Mouse (Mus musculus) ES-Bruce4 (cell line): ENCODE measurements around the gene Miga2. TPM values are rescaled to one million over a fixed set of nuclear protein-coding genes. Genes with fewer than 3 reads are reported as not detected.

Source experiments
- H3K27ac ChIP-seq: 2 replicates; pipeline ENCODE4 v1.5.1; 2012; ENCODE audit warnings: low read length, inconsistent platforms; ENCODE audit not compliant: insufficient read depth
- H3K27me3 ChIP-seq: 2 replicates; pipeline ENCODE4 v1.6.1; 2012; ENCODE audit warnings: mild to moderate bottlenecking, low read length, inconsistent platforms; ENCODE audit not compliant: control insufficient read depth, poor library complexity, insufficient read depth, severe bottlenecking
- H3K36me3 ChIP-seq: 2 replicates; pipeline ENCODE4 v1.6.1; 2012; ENCODE audit warnings: inconsistent platforms, mild to moderate bottlenecking, low read length, moderate library complexity; ENCODE audit not compliant: control insufficient read depth, poor library complexity, insufficient read depth, severe bottlenecking
- H3K4me1 ChIP-seq: one replicate; pipeline ENCODE4 v1.8.1; 2011; ENCODE audit warnings: low read length; ENCODE audit not compliant: control insufficient read depth, insufficient read depth
- H3K4me3 ChIP-seq: 2 replicates; pipeline ENCODE4 v1.5.1; 2011; ENCODE audit warnings: low read depth, mild to moderate bottlenecking, low read length
- H3K9ac ChIP-seq: 2 replicates; pipeline ENCODE4 v1.6.1; 2012; ENCODE audit warnings: low read depth, mild to moderate bottlenecking, inconsistent platforms; ENCODE audit not compliant: poor library complexity, severe bottlenecking
- H3K9me3 ChIP-seq: replicated peaks from 2 replicates; pipeline ENCODE4 v1.6.1; 2012; ENCODE audit warnings: mild to moderate bottlenecking, low read length, inconsistent platforms; ENCODE audit not compliant: control insufficient read depth, poor library complexity, insufficient read depth, severe bottlenecking
- CTCF ChIP-seq: IDR thresholded peaks from one replicate; pipeline ENCODE4 v1.8.1; 2011; ENCODE audit warnings: low read depth, low read length
- EP300 ChIP-seq: IDR thresholded peaks from 2 replicates; pipeline ENCODE4 v1.6.1; 2011; ENCODE audit warnings: low read depth, low read length; ENCODE audit not compliant: insufficient read depth
- POLR2A ChIP-seq: IDR thresholded peaks from one replicate; pipeline ENCODE4 v1.8.1; 2011; ENCODE audit warnings: low read length; ENCODE audit not compliant: insufficient read depth
- polyA plus RNA-seq: library from polyadenylated mRNA; stranded (reverse); fragments of >200 nt; gene quantifications from 2 replicates; pipeline ENCODE4 v1.2.4, GENCODE M21; 2011; ENCODE audit warnings: low read depth; ENCODE audit not compliant: missing spikeins, insufficient read depth, insufficient read length

The Miga2 gene
- polyA plus RNA-seq, 1 experiment: 18.6 TPM

DNA sequence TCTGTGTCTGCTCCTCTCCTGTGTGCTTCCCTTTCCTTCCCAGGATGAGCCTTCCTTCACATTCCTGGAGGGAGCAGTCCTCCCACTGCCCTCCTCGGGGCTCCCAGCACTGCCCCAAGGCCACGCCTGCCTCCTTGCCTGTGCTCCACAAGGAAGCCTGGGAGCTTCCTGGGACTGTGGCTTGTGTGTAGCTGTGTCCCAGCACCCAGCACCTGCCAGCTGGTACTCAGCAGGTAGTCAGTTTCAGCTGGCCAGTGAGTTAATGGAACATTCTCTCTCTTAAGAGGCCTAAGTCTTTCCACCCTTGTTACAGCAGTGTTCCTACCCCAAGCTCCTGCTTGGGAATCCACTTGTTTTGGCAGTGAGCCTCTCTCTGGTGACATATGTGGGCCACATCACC is 38.8 kb downstream of the Miga2 start:
- Histone ChIP-seq H3K36me3 (no peaks in the 10 kb centered on the region), H3K27ac (no peak overlapping the region)

DNA sequence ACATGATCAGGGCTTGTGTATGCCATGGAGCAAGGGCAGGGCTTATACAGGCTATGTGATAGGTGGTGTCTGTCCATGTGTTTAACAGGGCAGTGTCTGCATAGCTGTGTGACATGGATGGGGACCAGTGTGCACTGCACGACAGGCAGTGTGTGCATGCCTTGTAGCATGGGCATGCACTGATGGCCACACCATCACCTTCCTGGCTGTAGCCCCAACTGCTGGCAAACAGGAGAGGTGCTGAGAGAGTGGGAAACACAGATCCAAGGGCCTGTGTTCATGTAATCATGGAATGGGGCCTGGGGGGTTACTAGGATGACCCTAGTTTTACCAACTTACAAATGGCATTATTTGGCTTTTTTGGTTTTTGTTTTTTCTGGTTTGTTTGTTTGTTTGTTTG is 39.8 kb downstream of the Miga2 start:
- H3K27me3 ChIP-seq: no peaks in the 10 kb centered on the region
- no peak overlapping the region for H3K9ac ChIP-seq
- H3K36me3 ChIP-seq: no peaks in the 10 kb centered on the region
- H3K4me3 ChIP-seq: no peak overlapping the region
- peaks cover 5% of the 10 kb centered on the region for H3K4me1 ChIP-seq
- no peaks in the 10 kb centered on the region for H3K9me3 ChIP-seq
- H3K27ac ChIP-seq: no peak overlapping the region
- TF ChIP-seq EP300 (no peak), POLR2A (no peak), CTCF (no peak)

More for the DNA sequence above, 38.8 kb downstream of the Miga2 start:
- Histone ChIP-seq H3K9ac (no peak overlapping the region), H3K4me1 (peaks cover 12% of the 10 kb centered on the region), H3K27me3 (no peaks in the 10 kb centered on the region), H3K4me3 (no peak overlapping the region), H3K9me3 (no peaks in the 10 kb centered on the region)
- no peak for TF ChIP-seq EP300
- TF ChIP-seq CTCF: no peak
- TF ChIP-seq POLR2A: no peak

DNA sequence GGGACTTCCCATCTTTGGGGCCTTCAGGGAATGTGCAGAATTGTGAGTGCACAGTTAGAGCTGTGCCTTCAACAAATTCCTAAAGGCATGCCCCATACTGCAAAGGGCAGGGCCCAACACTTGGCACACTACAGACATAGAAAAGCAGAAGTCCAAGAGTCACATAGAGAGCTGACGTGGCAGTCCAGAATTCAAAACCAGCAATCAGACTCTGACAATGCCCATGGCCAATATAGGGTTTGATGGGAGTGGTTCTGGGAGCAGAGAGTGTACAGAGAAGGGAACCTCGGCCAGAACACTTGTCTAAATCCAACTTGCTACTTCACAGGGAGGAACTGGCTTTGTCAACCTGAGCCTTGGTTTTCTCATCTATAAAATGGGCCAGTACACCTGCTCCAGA is 43.2 kb downstream of the Miga2 start:
- no peak overlapping the region for H3K4me3 ChIP-seq
- no peak overlapping the region for H3K9ac ChIP-seq
- H3K27me3 ChIP-seq: no peaks in the 10 kb centered on the region
- no peaks in the 10 kb centered on the region for H3K9me3 ChIP-seq
- H3K27ac ChIP-seq: no peak overlapping the region
- H3K4me1 ChIP-seq: peaks cover 2% of the 10 kb centered on the region
- H3K36me3 ChIP-seq: no peaks in the 10 kb centered on the region
- no peak for TF ChIP-seq POLR2A
- no peak for TF ChIP-seq EP300
- no peak for TF ChIP-seq CTCF

DNA sequence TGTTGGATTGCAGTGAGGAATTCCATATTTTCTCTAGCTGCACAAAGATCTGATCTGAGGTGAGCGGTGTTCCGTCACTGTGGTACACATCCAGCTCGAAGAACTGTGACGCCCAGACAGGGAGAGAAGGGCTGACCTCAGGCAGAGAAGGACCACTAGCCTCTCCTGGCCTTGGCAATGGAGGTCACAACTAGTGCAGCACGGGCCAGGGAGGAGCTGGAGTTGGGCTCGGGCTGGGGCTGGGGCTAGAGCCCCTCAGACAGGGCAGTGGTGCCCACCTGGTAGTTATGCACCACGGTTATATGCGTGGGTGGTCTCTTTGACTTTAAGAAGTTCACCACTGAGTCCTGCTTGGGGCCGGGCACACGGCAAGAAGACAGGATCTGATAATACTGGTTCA is 43.7 kb downstream of the Miga2 start:
- H3K9me3 ChIP-seq: no peaks in the 10 kb centered on the region
- no peaks in the 10 kb centered on the region for H3K27me3 ChIP-seq
- H3K27ac ChIP-seq: no peak overlapping the region
- peaks cover 2% of the 10 kb centered on the region for H3K4me1 ChIP-seq
- no peak for TF ChIP-seq POLR2A
- TF ChIP-seq EP300: no peak
- TF ChIP-seq CTCF: no peak
- H3K36me3 ChIP-seq: no peaks in the 10 kb centered on the region
- no peak overlapping the region for H3K9ac ChIP-seq
- H3K4me3 ChIP-seq: no peak overlapping the region

DNA sequence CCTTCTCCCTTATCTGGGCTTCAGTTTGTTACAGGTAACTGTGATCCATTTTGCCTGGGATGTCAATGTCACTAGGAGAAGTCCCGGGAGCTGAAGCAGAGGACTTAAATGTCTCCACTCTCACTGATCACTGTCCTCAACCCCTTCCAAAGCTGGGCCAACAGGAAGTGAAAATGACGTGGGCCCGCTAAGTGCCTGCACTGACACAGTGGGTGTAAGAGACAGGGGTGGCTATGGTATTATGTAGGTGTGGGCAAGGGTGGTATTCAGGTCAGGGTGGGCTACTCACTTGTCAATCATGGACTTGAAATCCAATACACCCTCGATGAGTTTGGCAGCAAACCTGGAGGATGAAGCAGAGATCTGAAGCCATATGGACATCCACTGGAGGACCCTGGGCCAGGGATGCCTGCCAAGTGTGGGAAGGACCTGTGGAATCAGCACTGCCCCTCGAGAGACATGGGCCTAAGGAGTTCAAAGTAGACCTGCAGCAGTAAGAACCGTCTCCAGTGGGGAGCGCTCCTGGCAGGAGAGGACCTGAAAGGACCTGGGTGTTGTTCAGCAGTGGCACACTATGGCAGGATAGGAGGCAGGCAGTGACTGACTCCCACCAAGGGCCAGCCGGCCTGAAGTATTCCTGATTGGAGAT is 44.5 kb downstream of the Miga2 start:
- Histone ChIP-seq H3K4me1 (peaks cover 2% of the 10 kb centered on the region), H3K27me3 (no peaks in the 10 kb centered on the region), H3K27ac (no peak overlapping the region), H3K36me3 (no peaks in the 10 kb centered on the region), H3K9me3 (no peaks in the 10 kb centered on the region), H3K9ac (no peak overlapping the region), H3K4me3 (no peak overlapping the region)
- TF ChIP-seq POLR2A (no peak), EP300 (no peak), CTCF (no peak)

DNA sequence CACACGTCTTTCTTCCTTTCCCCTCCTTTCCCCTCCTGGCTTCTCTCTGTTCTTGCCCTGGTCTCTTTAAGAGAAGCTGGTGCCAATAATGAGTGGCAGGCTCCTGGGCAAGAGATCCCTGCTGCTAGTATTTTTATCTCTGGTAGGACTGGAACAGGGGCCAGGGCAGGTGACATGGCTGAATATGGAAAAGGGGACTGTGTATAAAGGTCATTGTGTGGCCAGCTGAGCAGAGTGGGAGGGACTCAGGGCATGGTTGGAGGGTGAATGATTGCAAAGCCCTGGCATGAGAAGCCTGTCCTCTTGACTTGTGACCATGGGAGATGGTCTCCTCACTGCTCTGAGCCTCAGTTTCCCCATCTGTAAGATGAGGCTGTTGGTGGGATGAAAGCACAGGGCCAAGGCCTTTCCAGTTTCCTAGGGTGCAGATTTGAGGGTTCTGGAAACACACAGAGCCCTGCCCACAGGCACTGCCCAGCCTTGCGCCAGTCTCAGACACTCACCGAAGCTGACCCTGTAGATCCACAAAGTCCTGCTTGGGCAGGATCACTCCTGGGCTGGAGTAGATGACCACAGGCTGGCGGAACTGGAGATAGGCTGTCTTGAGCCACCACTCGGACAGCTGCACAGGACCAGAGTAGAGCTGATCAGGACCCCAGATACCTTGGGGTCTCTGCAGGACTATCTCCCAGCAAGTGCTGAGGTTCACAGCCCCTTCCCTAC is 45.6 kb downstream of the Miga2 start:
- TF ChIP-seq POLR2A: no peak
- no peak for TF ChIP-seq CTCF
- no peak for TF ChIP-seq EP300
- Histone ChIP-seq H3K27ac (no peak overlapping the region), H3K9me3 (no peaks in the 10 kb centered on the region), H3K36me3 (no peaks in the 10 kb centered on the region), H3K4me1 (peaks cover 2% of the 10 kb centered on the region), H3K9ac (no peak overlapping the region), H3K4me3 (no peak overlapping the region), H3K27me3 (no peaks in the 10 kb centered on the region)
